Mouse (Mus musculus): ENCODE results near the gene Nwd1.
"Not testable (repeated sequence)": the region's sequence is repeated elsewhere in the genome, so short reads cannot be mapped to it uniquely, and the experiment has no call there.

Nwd1 gene

DNA sequence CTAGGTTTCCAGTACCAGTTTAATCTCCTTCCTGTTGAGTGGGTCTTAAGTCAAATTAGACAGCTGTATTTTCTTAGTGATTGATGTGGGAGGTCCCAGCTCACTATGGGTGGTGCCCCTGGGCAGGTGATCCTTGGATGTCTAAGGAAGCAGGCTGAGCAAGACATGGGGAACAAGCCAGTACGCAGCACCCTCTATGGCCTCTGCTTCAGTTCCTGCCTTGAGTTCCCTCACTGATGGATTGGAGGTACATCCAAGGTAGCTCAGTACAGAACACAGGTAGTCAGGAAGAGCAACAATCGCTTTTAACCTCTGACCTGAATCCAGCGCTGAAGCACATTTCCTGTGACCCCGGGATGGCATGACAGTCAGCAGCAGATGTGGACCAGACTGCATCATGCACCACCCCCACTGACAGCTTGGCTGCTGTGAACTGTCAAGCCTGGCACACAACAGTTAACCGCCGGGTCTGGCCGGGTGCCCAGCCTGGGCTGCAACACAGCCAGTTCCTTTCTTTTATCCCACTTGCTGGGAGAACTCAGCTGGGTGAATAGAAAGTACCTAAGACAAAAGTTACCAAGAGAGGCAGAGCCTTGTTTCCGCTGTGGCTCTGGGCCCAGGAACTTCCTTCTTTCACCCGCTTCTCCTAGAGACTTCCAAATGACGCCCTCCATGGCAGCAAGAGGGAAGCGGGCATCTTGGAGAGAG is at the start of gene Nwd1:
Gene Nwd1 (plus strand): TSS at position 652 of the 708 bp plus-strand sequence.
- peak; percentile 26 for DNase-seq

DNA sequence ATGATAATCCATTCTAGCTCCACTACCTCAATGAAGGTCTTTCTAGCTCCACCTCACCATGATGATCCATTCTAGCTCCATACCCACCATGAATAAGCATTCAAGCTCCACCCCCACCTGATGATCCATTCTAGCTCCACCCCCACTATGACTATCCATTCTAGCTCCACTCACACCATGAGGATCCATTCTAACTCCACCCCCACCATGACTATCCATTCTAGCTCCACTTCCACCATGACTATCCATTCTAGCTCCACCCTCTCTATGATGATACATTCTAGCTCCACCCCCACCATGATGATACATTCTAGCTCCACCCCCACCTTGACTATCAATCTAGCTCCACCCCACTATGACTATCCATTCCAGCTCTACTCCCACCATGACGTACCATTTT is 3.6 kb upstream of the Nwd1 start:
- DNase-seq: no peak

DNA sequence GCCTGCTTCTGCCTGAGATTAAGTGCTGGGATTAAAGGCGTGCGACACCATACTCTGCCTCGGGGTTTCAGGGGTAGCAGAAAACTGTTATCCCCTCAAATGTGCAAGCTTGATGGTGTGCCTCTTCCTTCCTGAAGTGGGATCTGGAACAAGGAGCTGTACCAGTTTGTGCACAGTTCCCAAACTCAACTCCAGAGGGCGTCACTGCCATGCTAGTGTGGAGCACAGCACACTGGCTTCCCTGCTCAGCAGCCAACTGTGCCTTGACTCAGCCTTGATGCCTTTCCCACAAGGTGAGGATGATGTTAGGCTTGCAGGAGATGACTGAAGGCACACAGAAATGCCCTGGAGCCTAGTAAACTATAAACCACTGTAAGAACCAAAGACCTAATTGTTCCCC is 1.9 kb upstream of the Nwd1 start:
- DNase-seq: no peak

DNA sequence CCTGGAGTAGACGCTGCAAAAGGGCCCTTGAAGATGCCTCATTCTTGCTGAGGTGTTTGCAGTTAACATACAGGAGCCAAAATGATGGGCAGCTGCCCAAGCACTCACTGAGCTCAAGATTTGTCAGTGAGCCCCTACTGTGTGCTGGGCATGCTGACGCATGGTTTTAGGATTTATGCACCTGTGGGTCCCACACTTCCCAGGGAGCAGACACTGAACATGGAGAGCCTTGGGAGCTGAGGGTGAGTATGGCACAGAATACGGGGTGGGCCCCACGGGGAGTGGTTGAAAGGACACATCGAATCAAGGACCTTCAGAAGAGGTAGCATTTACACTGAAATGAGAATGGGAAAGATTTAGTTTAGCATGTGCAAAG is 245 bp downstream of the Nwd1 start:
- no peak for DNase-seq

DNA sequence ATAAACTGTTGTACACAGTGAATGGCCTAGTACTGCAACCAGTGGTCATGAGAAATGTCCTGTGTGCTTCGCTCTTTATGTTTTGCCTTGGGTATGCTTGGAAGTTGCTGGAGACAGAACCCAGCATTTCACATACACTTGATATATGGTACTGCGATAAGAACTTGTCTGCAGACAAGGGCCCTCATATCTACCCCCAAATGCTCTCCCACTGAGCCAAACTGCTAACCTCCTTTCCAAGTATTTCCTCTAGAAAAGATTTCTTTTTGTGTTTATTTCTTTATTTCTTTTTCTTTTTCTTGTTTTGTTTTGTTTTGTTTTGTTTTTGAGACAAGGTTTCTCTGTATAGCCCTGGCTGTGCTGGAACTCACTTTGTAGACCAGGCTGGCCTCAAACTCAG is 4.2 kb downstream of the Nwd1 start:
- no peak for DNase-seq

DNA sequence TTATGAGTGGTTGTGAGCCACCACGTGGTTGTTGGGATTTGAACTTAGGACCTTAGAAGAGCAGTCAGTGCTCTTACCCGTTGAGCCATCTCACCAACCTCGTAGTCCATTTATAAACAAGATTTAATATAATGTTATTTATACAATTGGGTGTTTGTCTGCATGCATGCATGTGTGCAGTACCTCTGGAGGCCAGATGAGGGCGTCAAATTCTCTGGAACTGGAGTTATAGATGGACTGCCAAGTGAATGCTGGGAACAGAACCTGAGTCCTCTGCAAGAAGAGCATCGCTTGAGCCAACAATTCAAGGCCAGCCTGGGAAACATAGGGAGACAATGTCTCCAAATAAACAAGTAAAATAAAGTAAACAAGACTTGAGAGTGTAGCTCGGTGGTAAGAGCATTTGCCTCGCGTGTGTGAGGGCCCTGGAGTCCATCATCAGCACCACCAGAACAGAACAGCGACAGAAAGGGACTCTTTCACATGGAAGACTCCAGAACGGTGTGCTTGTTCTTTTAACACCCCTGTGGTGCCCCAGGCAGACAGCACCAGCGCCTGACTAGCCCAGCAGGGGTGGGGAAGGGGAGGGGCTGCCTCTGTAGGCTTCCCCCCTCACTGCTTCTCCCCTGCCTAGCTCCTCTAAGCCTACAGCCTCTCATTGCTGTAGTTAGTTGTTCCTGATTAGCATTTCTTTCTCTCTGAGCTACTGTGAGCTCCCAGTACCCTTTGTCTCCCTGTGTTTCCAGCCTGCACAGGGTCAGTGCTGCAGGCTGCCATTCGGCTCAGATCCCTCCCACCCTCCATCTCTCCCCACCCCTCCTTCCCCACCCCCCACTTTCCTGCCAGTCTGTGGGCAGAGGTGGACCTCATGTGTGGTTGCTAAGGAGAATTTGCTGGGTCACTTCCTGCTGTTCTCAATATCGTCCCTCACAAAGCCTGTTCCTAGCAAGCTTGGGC is 8.3 kb downstream of the Nwd1 start:
- no peak for DNase-seq

DNA sequence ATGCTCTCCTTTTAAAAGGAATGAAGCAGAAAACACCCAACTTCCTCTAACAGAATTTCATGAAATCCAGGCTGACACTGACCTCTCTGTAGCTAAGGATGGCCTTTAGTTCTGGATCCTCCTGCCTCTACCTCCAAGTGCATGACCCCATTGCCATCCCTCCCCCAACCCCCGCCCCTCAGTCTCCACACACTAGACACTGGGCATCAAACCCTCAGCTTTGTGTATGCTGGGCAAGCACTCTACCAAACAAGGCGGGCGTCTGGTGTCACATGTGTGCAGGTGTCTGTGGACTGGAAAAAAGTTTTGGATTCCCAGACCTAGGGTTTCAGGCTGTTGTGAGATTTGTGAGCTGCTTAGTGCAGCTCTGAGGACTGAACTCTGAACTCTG is 9.0 kb downstream of the Nwd1 start:
- no peak for DNase-seq

DNA sequence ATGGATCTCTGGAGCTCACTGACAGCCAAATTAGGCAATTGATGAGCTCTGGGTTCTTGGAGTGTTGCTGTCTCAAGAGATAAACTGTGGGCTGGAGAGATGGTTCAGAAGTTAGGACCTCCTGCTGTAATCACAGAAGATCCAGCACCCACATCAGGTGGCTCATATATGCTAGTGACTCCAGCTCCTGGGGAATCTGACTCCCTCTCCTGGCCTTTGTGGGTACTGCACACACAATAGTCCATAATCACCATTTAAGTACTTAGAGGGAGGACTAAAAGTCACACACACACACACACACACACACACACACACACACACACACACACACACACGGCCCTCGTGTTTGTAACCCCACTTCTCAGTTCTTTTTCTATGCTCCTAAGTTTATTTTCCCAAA is 13.5 kb downstream of the Nwd1 start:
- no peak for DNase-seq

DNA sequence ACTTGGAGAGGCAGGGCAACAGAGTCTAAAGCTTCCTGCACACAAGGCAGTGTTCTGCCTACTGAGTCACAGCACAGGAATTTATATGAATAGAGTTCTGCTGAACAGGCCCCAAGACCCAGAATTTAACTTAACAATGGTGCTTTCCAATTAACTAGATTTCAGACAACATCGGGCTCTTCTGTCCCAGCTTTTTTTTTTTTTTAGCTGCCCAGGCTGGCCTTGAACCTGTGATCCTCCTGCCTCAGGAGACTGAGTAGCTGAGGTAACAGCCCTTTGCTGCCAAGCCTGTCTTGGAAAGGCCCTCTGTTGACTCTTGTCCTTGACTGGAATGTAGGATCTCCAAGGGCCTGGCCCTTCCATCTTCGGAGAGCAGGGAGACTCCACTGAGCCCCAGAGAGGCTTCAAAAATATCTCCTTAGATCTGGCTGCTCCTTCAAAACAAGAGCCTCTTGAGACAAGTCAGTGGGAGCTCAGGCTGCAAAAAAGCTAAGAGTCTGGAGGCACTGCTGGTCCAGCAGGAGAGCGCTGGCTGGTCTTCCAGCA is 17.7 kb downstream of the Nwd1 start:
- no peak for DNase-seq

DNA sequence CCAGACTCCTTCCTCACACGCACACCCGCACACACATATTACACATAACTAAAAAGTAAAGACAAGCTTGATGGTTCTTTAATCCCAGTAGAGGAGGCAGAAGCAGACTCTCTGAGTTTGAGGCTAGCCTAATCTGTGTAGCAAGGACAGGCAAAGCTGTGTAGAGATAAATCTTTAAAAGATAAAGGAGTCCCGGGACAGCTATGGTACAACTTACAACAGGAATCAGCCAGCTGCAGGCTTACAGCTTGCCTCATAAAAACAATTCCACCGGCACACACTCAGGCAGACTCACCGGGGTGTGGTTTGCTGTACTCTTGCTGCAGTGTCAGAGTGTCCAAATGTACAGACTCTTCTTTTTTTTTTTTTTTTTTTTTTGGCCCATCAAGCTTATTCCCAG is 18.2 kb downstream of the Nwd1 start:
- DNase-seq: no peak

DNA sequence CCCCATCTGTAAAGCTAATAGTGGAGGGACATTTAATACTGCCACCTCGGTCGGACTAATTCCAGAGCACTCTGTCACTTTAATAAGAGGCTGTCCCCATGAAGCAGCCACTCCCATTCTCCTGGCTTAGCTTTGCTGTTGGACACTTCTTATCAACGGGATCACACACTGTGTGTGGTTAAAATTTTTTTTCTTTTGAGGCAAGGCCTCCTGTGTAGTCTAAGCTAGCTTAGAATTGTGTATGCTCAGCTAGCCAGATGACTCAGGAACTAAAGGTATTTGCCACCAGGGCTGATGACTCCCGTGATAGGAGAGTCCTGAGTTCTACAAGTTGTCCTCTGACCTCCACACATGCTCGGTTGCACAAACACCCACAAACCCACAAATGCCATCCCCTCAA is 18.9 kb downstream of the Nwd1 start:
- DNase-seq: peak; percentile 30

DNA sequence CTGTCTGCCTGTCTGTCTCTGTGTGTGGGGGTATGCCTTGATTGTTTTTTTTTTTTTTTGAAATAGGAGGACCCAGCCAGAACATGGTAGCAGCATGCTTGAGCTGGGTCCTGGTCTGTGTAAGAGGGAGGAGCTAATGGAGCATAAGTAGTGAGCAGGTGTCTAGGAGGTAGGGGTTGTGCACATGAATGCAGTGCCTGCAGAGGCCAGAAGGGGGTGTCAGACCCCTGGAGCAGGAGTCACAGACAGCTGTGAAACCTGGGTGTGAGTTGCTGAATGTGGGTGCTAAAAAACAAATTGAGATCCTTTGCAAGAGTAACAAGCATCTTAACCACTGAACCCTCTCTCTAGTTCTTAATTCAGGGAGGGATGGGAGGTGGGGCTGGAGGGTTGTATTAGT is 22.4 kb downstream of the Nwd1 start:
- no peak for DNase-seq

DNA sequence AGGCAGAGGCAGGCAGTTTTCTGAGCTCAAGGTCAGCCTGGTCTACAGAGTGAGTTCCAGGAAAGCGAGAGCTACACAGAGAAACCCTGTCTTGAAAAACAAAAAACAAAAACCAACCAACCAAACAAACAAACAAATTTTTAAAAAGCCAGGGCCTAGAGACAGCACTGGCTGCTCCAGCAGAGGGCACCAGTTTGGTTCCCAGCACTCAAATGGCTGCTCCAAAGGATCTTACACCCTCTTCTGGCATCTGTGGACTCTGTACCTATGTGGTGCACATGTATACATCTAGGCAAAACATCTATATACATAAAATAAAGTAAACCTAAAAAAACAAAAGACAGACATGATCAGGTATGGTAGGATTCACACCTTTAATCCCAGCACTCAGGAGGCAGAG is 26.3 kb downstream of the Nwd1 start:
- DNase-seq: no peak

DNA sequence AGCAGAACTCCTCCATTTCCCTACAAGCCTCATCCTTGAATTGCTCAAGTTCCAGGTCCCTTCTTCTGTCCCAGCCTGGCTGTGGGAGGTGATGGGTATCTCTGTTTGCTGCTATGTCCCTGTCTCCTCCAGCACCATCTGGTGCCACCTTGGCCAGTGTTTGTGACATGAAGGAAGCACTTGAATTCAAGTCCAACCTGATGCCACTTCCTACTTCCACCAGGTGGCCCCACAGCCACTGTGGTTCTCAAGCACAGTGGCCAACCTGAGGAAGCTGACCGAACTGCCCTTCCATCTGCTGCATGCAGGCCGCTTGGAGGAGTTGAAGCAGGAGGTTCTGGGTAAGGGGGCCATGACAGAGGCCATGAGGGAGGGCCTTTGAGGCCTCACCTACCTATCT is 27.7 kb downstream of the Nwd1 start:
- no peak for DNase-seq

DNA sequence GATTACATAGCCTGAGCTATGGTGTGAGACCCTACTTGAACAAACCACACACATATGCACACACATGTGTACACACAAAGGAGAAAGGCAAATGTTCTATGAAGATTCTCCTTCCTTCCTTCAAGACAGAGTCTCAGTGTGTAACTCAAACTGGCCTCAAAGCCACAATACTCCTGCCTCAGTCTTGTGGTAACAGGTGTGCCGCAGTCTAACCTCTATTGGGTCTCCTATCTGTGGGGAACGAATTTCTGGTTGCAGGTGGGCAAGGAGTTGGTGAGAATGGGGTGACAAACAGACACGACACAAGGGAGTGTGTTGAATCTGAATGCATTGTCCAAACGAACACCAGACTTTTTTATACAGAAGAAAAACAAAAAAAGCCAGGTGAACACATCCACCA is 29.9 kb downstream of the Nwd1 start:
- no peak for DNase-seq

DNA sequence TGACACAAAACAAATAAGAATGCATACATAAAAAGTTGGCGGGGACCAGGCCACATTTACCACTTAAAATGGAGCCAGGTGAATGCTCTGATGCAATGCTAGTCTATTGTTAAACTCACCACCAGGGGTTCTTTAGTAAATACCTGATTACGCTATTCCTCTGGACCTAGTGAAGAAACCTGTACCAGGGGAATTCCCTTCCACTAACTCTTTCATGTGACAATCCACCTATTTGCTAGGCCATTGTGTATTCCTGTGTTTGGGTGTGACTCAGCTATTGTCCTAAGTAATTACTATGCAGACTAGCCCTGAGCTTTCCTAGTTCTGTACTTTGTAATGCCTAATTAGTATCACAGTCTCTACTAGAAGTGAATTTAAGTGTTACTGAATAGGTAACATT is 30.3 kb downstream of the Nwd1 start:
- DNase-seq: not testable (repeated sequence)

DNA sequence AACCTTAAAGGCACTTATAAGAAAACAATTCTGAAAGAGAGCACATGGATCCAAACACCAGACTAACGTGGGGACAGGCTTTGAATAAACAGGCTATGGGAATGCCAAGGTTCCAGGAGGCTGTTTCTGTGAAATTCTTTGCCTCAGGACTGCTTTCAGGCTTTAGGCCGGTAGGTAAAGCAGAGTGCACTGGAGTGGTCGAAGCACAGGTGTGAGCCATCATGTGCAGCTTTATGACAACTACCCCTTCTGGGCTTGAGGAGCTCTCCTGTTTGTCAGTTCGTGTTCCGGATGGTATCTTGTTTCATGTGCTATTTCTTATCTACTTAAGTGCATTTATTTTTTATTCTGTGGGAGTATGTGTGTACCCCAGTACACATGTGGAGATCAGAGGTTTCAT is 30.8 kb downstream of the Nwd1 start:
- DNase-seq: no peak

DNA sequence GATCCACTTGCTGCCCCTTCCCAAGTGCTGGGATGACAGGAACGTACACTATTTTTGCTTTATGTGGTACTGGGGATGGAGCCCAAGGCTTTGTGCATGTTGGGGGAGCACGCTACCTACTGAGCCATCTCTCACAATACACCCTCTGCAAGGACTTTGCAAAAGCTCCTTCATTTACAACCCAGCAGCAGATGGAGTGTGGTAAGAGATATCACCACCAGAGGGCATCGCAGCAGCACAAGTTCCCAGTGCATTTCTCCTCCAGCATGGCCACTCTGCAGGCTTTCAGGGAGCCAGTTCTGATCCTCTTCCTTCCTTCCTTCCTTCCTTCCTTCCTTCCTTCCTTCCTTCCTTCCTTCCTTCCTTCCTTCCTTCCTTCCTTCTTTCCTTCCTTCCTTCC is 33.6 kb downstream of the Nwd1 start:
- peak; percentile 40 for DNase-seq

DNA sequence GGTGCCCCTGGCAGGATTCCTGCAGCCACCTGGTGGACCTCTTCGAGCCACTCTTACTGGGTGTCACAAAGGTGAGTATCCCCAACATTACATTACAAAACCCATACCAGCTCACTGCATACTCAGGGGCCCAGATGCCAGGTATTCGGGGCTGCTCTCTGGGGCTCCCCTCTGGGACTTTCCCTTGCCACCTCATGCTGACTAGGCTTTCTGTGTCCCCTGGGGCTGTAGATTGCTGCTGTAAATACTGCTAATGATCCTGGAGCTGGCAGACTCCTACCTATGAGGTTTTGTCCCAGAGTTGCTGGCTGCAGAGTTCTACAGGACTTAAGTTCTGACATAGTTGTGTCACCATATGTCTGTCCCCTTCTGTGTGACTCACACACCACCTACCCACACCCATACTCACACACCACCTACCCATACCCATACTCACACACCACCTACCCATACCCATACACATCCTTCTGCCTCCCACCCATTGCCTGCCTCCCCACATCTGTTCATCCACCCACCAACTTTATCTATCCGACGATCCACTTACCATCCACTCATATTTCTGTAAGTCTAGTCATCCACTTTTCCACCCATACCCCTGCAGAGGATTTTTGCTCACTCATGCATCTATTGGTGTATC is 35.7 kb downstream of the Nwd1 start:
- DNase-seq: no peak

DNA sequence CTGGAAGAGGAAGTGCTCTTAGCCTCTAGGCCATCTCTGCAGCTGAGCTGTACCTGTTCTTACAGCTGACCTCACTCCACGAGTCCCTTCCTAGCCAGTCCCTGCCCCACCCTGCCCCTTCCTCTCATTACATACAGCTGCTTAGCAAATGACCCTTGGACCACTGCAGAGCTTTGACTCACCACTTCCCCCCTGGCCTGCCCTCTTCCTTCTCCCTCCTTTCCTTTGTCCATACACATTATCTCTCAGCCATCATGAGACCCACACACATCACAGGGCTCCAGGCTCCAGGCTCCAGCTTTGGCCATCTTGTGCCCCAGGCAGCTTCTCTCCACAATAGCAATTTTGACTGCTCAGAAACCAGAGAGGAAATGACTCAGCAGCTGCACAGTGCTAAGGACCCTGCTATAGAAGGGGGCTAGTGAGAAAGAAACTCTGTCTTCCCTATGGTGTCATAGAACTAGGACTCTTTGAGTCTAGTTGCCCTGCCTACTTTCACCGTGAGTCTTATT is 36.6 kb downstream of the Nwd1 start:
- DNase-seq: no peak

DNA sequence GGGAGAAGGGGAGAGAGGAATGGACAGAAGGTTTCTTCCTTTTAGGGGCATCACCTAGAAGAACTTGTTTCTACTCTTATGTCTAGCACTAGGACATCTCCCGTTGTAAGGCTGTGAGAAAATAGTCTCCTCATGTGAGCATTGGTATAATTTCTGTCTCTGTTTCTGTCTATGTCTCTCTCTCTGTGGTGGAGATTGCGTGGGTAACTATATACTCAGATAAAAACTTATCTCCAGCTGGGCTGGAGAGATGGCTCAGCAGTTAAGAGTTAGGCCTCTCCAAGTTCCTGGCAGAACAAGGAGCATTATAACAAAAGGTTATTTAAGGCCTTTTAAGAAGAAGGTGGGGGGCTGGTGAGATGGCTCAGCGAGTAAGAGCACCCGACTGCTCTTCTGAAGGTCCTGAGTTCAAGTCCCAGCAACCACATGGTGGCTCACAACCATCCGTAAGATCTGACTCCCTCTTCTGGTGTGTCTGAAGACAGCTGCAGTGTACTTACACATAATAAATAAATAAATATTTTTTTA is 37.1 kb downstream of the Nwd1 start:
- DNase-seq: not testable (repeated sequence)

DNA sequence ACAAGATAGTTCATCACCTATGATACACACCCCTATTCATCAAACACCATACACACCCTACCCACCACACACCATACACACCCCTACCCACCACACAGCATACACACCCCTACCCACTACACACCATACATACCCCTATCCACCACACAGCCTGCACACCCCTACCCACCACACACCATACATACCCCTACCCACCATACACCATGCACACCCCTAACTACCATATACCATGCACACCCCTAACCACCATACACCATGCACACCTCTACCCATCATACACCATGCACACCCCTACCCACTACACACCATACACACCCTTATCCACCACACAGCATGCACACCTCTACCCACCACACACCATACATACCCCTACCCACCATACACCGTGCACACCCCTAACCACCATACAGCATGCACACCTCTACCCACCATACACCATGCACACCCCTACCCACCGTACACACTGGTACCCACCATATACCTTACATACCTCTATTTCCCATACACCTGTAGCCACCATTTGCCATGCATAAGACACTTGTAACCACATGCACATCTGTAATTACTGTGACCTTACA is 51.9 kb downstream of the Nwd1 start:
- no peak for DNase-seq

DNA sequence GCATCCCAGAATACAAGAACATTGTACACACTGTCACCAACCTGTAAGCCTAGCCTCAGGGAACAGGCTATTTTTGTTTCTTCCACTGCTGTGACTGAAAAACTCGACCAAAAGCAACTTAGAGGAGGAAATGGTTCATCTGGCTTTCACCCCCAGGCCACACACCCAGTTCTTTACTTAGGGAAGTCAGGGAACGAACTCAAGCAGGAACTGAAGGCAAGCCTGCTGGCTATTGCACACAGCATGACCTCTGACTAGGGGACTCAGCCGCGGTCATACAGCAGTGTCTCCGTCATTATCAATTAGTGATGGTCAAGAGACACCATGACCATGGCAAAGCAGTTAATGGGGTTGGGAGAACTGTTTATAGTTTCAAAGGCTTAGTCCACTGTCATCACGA is 66.1 kb downstream of the Nwd1 start:
- no peak for DNase-seq
